Mouse (Mus musculus) megakaryocyte, adult 5-6 weeks (primary cell): Measurements from ENCODE around the gene Gm7030. TPM values are rescaled to one million over a fixed set of nuclear protein-coding genes. Genes with fewer than 3 reads are reported as not detected.
"Not testable (repeated sequence)": the region's sequence is repeated elsewhere in the genome, so short reads cannot be mapped to it uniquely, and the experiment has no call there.

Experiments
- ATAC-seq: 2 replicates; pipeline ENCODE4 v1.8.0; 2016; ENCODE audit warnings: mild to moderate bottlenecking, inconsistent platforms; ENCODE audit not compliant: poor library complexity, severe bottlenecking
- total RNA-seq, 2 experiments: library from RNA; stranded (forward) in 1 of 2; stranded (reverse) in 1 of 2; fragments of 153-499, 151-499 nt in 1 of 2; fragments of 221-1000, 200-1000 nt in 1 of 2; gene quantifications; 2 replicates each; pipeline versions ENCODE4 v1.2.3 to v1.2.4; 2015 to 2017

Gene Gm7030
- total RNA-seq, 2 experiments from 2014 or later = not detected

DNA sequence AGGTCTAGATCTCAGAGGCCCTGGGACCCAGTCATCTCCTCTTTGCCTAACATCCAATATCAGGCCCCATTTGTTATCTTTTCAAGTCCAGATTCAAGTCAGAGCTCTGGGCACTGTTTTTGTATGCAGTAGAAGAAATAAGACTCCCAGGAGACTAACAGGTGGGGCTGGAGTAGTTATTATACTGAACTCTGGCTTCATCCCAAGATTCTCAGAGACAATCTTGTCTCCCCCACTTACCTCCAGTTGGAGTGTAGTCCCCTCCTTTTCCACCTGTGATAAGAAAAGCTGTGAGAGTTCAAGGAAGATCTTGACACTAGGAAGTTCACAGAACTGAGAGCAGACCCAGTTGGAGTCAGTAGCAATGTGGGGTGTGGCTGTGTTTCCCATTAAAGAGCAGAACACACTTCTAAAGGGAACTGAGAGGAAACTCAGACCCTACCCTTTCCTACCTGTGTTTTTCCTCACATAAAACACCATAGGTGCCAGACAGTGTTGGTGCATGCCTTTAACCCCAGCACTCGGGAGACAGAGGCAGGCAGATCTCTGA is 7.1 kb upstream of the Gm7030 start:
- not testable (repeated sequence) for ATAC-seq

DNA sequence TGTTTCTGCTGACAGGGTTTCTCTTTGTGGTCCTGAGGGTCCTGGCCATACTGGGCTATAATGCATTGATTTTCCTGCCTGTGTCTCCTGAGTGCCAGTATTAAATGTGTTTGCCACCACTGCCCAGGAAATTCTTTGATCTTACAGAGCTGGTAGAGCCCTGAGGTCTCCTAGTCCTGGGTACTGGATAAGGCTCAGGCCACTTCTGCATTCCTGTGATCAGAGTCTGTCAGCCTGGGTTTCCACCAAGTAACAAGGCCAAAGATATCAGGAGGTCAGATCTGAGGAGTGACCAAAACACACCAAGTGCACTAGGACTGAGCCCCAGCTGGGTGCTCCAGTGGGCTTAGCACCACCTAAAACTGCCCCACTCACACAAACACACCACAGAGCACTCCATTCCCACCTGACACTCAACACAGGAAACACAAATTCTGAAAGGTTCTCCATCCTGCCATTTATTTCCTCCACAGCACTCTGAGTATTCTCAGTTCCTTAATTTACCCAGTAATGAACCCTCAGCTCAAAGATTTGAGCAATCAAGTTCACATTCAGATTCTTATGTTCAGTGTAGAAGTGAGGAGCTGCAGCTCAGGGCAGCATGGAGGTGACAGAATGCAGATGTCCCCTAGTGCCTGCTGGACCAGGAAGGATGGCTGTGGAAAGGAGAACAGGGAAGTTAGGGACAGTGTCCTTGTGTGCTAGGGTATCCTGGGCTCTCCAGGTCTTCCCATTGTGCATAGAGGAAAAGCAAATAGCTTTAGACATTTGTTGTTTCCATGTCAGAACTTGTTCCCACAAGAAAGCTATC is 6.4 kb upstream of the Gm7030 start:
- ATAC-seq = peak; percentile 68

DNA sequence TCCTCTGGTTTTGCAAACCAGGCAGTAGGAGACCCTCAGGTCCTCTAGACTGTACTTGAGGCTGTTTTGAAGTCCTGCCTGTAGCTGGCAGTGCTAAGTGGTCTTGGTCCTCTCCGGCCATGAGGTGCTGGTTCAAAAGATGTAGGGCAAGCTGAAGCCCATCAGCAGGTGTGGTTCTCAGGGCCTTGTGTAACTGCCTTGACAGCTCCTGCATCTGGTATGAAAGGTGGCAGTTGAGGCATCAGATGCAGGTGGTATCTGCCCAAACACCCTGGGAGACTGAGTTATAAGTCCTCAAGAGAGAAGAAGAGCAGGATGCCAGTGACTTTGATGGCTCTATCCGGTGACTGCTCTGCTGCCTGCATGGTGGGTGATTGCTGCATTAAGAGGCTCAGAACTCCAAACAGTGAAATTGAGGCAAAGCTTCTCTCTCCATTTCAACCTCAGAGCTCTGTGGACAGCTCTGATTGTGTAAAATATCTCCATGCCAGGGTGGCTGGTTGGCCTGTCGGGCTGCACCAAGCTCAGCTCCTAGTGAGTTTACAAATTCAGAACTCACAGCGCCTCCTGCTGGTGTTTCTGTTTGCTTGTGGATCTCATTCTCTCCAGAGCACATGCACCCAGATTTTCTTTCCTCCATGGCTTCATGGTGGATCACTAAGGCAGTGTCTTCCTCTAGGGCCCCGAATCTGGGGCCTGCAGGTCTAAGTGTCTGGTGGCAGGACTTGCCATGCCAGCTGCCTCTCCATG is 2.5 kb upstream of the Gm7030 start:
- no peak for ATAC-seq

DNA sequence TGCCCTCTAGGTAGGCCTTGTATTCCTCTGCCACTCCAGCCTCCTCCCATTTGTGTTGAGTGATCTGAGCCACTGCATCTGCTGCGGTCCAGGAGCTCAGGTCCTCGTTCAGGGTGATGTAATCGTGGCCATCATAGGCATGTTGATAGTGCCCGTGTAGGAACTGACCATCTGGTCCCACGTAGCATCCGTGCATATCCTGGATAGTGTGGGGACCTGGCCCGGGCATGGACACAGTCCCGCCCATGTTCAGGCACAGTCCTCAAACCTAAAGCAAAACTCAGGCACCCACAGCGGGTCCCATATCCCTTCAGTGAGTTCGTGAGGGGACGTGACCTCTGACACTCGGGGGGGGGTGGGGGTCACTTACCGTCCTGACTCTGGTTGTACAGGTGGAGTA is 700 bp downstream of the Gm7030 start:
- not testable (repeated sequence) for ATAC-seq

DNA sequence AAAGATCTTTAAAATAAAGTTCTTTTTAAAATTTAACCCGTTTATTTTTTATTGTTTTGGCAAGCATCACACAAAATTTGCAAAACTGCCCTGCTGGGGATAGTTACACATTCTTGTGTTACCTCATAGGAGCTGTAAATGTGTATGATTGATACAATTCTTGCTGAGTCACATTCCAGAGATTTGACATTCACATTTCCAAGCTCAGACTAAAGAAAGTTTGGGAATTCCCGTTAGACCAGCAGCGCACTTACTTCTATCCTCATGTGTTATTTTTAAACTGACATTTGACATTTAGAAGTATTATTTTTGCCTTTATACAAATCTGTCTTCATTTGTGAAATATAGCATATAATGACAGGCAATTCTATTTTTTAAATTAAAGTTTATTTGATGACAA is 5.1 kb downstream of the Gm7030 start:
- not testable (repeated sequence) for ATAC-seq

DNA sequence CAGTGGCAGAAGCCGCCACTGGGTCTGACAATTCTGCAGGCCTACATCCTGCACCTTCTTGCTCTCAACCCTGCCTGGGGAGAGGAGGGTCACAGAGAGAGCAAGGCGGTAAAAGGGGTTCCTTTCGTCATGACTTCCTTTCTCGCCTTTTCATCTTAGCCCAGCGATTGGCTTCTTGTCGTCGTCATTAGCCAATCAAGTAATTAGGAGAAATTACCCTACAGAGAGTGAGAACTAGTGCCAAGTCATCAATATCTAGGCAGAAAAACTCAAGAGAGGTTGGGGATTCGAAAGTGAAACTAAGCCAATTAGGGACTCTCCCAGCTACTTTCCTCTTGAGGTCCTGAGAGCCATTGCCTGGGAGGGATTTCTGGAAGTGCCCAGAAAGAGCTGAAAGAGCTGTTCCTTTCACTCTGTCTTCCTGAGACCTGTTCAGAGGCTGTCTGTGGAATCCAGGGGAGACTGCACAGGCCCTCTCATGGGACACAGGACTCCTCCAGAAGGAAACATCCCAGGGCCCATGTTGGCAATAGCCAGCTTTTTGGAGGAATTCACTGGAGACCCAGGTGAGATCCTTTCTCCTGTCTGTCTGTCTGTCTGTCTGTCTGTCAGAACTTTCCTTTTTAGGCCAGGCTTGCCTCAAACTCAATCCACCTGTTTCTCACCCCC is 7.7 kb downstream of the Gm7030 start, which contains the start of gene Gm19684:
Gm19684 (plus strand) TSS at position 327 of the 669 bp plus-strand sequence.
- peak; percentile 94 for ATAC-seq

DNA sequence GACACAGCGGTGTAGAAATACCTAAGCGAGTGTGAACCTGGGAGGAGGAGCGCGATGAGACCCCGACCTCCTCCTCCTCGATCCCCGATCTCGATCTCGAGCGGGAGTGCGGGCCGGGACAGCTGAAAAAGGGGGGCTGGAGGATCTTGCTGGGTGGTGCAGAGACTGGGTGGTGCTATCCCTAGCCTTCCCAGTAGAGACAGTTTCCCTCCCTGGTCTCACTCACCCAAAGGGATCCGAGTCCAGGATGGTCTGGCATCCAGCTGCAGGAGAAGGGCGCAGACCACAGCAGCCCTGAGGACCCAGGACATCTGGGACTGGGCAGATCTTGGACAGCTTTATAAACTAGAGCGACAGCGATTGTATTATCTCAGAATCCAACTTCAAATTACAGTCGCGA is 8.4 kb downstream of the Gm7030 start:
- peak; percentile 26; the same call in 1 of the 2 replicates for ATAC-seq

DNA sequence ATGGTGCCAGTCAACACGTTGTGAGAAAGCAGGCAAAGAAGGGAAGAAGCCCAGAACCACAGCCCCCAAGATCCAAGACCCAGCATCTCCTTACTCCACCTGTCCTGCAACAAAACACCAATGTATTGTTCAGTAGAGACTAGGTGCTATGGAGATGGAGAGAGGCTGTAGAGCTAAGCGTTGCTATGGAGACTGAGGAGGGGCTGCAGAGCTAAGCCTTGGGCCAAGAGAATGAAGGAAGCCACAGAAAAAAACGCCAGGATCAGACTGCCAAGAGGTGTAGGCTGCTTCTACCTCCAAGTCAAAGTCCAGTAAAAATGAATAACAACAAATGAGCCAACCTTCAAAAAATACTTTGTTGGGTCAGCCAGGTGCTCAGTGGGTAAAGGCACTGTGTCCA is 12.7 kb downstream of the Gm7030 start:
- not testable (repeated sequence) for ATAC-seq

DNA sequence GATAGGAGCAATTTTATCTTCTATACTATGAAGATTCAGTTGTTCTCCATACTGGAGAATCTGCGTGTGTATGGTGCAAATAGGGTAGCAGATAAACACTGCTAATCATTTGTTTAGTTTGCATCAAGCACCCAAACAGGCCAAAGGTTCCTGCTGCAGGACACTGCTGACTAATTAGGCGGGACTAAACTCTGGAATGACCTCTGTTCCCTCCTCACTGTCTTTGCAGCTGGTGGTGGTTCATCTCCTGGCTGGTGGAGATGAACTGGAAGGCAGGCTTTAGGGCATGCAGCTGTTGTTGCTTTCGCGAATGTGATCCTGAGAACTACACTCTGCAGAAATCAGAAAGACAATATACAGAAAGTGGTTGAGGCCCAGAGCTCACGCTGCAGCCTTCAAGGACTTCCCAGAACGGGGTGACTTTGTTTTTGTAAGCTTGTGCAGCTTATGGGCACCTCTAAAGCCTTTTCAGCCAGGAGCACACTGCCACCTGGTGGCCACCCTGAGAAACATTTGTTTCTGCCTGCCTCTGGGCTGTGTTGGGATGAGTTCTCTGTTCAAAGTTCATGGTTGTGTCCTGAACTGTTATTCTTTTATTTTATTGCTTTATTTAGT is 15.1 kb downstream of the Gm7030 start:
- peak; percentile 66 for ATAC-seq

DNA sequence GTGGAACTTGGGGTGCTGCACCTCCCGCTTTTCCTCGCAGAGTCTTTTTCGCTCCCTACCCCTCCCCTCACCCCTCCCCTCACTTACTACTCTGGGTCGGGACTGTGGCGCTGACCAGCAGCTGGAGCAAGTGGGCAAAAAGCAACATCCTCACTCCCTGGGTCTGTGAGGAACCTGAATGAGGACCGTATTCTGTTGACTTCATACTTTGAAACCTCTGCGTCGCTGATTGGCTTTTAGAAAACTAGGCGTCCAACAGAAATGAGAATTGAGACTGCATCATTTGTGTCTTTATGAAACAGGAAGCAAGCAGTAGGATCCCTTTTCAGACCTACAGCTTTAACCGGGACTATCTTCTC is 17.7 kb downstream of the Gm7030 start:
- peak; percentile 88 for ATAC-seq

DNA sequence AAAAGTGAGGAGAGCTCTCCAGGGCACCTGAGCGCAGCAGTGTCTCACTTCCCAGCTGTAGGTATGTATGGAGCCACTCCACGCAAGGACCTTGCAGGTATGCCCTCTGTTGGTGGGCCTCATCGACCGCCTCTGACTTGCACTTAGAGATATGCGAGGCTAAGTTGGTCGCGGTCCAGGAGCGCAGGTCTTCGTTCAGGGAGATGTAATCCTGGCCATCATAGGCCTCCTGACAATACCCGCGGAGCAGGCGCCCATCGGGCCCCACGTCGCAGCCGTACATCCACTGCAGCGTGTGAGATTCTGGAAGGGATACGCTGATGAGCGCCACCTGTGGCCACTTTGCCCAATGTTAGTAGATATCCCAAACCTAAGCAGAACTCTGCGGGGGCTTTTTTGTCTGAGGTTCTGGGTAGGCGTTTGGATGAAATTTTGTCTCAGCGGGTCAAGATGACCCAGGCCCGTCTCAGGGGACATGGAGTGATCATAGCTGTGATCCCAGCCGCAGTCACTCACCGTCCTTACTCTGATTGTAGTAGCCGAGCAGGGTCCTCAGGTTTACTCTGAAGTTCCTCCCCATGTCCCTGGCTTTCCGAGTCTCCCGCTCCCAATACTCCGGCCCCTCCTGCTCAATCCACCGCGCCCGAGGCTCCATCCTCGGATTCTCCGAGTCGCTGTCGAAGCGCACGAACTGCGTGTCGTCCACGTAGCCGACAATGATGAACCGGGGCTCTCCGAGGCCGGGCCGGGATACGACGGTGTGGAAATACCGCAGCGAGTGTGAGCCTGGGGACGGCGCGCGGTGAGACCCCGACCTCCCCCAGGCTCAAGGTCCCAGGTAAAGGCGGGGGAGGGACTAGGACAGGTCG is 18.4 kb downstream of the Gm7030 start:
- ATAC-seq = peak; percentile 83

DNA sequence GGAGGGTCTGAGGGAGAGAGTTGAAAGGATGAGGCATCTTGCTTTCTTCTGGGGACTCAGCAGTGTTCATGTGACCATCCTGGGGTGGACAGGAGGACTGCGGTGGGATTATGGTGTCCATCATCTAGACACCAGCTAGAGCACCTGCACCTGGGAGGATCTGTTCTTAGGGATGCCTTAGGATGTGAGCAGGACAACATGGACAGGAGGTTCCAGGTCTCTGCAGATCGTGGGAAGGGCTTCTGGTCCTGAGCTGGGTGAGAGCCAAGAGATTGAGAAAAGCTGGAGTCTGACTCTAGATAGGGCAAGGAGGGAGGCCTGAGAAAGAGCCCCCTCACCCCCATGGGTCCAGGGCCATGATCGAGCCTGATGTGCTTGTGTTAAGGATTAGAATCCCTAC is 19.1 kb downstream of the Gm7030 start:
- not testable (repeated sequence) for ATAC-seq

DNA sequence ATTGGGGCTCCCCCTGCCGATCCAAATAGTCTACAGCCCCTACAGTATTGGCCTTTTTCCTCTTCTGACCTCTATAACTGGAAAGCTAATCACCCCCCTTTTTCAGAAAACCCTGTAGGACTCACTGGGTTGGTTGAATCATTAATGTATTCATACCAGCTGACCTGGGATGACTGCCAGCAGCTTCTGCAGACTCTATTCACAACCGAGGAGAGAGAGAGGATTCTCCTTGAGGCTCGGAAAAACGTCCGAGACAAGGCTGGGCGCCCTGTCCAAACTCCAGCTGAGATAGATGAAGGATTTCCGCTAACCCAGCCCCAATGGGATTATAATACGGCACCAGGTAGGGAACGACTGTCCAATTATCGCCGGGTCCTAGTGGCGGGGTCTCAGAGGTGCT is 27.1 kb downstream of the Gm7030 start:
- not testable (repeated sequence) for ATAC-seq

DNA sequence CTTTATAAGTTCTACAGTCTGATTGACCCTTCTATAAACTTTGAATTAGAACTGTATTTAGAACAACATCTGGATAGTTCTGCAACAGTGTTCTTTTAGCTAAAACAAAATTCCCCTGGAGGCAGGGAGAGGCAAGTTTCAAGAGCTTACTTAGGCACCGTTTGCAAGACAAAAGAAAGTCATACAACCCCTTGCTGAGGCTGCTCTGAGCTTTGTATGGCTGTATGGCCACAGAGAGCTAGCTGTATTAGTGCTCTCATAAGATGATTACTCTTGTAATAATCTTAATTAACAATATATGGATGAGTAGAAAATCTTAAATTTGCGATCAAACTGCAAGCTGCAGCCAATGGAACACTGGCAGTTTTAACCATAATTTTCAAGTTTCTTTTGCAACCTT is 29.6 kb downstream of the Gm7030 start:
- ATAC-seq = not testable (repeated sequence)

DNA sequence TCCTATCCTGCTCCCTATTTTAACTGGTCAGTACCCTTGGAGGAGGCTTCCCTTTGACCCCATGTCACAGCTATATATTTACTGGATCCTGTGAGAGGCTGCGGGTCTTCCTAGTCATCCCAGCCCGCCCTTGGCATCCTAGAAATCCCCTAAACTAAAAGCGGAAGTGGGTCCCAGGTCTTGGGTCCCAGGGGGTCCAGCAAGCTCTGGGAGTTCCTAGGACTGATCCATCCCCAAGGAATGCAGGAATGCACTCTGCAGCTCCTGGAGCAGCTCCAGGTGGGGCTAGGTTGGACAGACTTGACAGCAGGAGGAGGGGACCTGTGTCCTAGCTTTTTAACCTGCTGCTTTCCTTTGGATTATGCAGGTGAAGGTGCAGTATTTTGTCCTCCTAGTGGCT is 35.3 kb downstream of the Gm7030 start:
- ATAC-seq = no peak

DNA sequence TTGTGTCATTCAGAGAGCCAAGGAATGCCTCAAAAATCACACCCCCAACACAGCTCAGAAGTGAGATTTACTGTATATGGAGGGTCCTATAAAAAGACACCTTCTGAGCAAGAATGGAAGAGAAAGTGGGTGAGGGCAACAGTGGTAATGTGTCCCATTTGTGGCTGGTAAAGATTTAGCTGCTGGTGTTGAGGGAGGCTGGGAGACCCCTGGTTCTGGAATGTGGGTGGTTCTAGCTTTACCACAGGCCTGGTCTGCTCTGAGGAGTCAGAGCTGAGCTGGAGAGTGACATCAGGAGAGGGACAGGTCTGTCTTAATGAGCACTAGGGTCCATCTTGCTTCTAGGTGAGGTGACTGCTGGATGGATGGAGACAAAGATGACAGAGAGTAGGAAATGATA is 36.7 kb downstream of the Gm7030 start:
- not testable (repeated sequence) for ATAC-seq

DNA sequence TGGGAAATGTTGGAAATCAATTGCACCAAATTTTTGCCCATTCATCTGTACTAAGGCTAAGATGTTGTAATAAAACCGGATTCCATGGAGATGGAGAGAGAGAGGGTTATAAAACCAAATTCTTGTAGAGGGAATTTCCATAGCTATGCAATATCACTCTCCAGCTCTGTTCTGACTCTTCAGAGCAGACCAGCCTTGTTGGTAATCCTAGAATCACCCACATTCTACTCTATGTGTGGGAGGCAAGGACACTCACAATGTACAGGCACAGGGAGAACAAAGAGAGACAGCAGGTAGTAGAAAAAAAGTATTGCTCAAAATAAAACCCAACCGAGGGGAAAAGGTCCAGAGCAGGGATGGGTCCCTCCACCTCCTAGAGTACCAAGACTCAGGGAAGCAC is 37.3 kb downstream of the Gm7030 start:
- not testable (repeated sequence) for ATAC-seq

DNA sequence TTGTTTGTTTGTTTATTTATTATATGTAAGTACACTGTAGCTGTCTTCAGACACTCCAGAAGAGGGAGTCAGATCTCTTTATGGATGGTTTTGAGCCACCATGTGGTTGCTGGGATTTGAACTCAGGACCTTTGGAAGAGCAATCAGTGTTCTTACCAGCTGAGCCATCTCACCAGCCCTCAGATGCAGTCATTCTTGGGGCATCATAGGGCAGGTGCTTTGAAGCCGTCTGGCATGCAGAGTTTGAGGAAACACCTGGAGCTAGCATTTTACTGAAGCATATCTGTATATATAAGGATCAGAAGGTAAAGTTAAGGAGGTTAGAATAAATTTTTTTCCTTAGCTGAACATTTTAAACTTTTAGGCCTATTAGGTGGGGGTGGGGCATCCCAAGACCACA is 43.2 kb downstream of the Gm7030 start:
- ATAC-seq = not testable (repeated sequence)

DNA sequence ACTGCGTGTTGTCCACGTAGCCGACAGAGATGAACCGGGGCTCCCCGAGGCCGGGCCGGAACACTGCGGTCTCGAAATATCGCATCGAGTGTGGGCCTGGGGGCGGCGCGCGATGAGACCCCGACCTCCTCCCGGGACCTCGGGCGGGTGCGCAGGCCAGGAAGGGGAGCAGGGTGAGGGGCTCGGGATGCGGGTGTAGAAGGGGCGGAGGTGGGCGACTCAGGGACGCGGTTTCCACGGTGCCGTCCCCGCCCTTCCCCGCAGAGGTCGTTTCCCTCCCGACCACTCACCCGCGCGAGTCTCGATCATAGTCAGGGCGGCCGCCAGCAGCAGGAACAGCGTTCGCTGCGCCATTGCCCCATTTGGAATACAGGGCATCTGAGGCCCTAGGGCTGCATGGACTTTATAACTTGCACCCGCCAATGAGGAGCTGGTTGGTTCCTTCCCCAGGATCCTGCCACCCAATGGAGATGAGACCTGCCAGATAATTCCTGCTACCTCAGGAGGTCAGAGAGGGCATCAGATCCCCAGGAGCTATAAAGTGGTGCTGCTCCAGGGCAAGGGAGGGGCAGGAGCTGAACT is 45.3 kb downstream of the Gm7030 start:
- peak; percentile 41 for ATAC-seq
